ENCODE assay signal across 24 mouse cellular contexts in the genomic region with DNA sequence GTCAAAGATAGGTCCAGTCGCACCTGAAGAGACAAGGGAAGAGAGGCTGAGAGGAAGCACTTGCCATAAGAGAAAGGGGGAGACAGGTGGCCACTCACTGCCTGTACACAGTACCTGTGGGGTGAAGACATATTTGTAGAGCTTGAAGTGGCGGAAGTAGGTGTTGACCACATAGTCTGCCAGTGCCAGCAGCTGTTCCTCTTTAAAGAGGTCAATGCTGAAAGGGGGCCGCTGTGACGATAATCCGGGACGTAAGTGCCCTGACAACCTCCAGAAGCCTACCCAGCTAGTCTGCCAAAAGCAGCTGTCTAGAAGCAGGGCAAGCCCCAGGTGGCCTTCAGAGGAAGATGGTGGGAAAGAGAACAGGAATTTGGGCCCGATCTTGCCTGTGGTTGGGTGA. TPM values are rescaled to one million over a fixed set of nuclear protein-coding genes. Genes with fewer than 3 reads are reported as not detected.
DNase-seq lines count a peak whose midpoint lies in the region; ATAC-seq lines count a peak whose summit lies in the region.
"Had no signal": no experiment of that assay in that cellular context is flagged by ENCODE, and none has a peak within 500 bp of the region (broad histone marks: within the 10 kb centered on the region; RNA-seq: fewer than 3 reads in every experiment).

No protein-coding gene starts in this region.

- DNase-seq in liver, result no peak
- DNase-seq in lung, postnatal 14 days, result peak; percentile 14
- DNase-seq in yolk sac, embryonic 10.5 days (ENCODE audit: low spot score), result no peak
- DNase-seq in frontal cortex, postnatal 14 days (ENCODE audit: low spot score in 2 of 2), result no peak
- DNase-seq: adrenal gland, postnatal 36 days; cerebellum, adult 2 months; gastrocnemius, postnatal 10 days; heart, adult 18-20 months; heart, postnatal 4 days; layer of hippocampus, postnatal 36 days; right cerebral cortex, postnatal 25 days had no signal

- no peak for ATAC-seq in liver, embryonic 12.5 days
- ATAC-seq in hematopoietic stem cell, adult 5-6 weeks (replicated peaks in 1 of 2; ENCODE audit: insufficient read depth in 1 of 2, low FRiP score in 2 of 2, low TSS enrichment in 1 of 2, low read depth in 1 of 2, poor library complexity in 2 of 2, severe bottlenecking in 2 of 2), result peak; percentile 5 to 19; a peak in 1 of 4 replicates
- ATAC-seq in neutrophil, adult 5-6 weeks (ENCODE audit: extremely low read depth, insufficient number of reproducible peaks, low FRiP score, poor library complexity, severe bottlenecking), result peak; percentile 20; the same call in 1 of the 2 replicates
- ATAC-seq: CD4-positive, CD25-positive, alpha-beta regulatory T cell, adult 4 months; forebrain, embryonic 13.5 days; hindbrain, postnatal 0 days; intestine, postnatal 0 days had no signal

- H3K4me2 ChIP-seq in liver, embryonic 12.5 days, result no peak overlapping the region
- H3K4me2 ChIP-seq: forebrain, embryonic 13.5 days; limb, embryonic 13.5 days; lung, embryonic 15.5 days; stomach, embryonic 15.5 days had no signal

- no peaks in the 10 kb centered on the region for H3K27me3 ChIP-seq in liver, embryonic 12.5 days (replicated peaks)
- H3K27me3 ChIP-seq: forebrain, embryonic 13.5 days; limb, embryonic 13.5 days; lung, embryonic 15.5 days; stomach, embryonic 15.5 days had no signal

- peaks cover 48% of the 10 kb centered on the region for H3K4me1 ChIP-seq in liver, embryonic 12.5 days

- H3K9ac ChIP-seq in liver, embryonic 12.5 days, result 0 out of 2 replicates have a peak overlapping the region, but pooled peaks have one; percentile 12
- H3K9ac ChIP-seq: forebrain, embryonic 13.5 days; limb, embryonic 13.5 days; lung, embryonic 15.5 days; stomach, embryonic 15.5 days had no signal

- no peaks in the 10 kb centered on the region for H3K9me3 ChIP-seq in liver, embryonic 12.5 days (replicated peaks)
- H3K9me3 ChIP-seq: forebrain, embryonic 13.5 days; G1E; limb, embryonic 13.5 days; lung, embryonic 15.5 days; midbrain, embryonic 10.5 days; stomach, embryonic 15.5 days had no signal

- H3K27ac ChIP-seq in liver, embryonic 12.5 days, result peak overlapping the region; percentile 67
- H3K27ac ChIP-seq: forebrain, embryonic 13.5 days; hindbrain, postnatal 0 days; limb, embryonic 13.5 days; lung, embryonic 15.5 days; midbrain, embryonic 10.5 days; stomach, embryonic 15.5 days had no signal

- 88% methylated on average over 7 of the region's 7 CpGs for WGBS in liver, embryonic 12.5 days (ENCODE audit: insufficient replicate concordance)

- peaks cover 59% of the 10 kb centered on the region for H3K36me3 ChIP-seq in liver, embryonic 12.5 days

- no peak overlapping the region for H3K4me3 ChIP-seq in liver, embryonic 12.5 days
- H3K4me3 ChIP-seq: forebrain, embryonic 13.5 days; limb, embryonic 13.5 days; lung, embryonic 15.5 days; midbrain, embryonic 10.5 days; stomach, embryonic 15.5 days had no signal

RNA-seq across cellular contexts. Expression of a gene that starts 3.4 kb away (rescaled TPM):
- 7.9 and 8.8 TPM in 2 replicates for polyA plus RNA-seq in liver, embryonic 12.5 days (2016; fragmentation: Nextera tagmentation; extraction: Ambion mirVana)
- total RNA-seq in hematopoietic stem cell, adult 5-6 weeks (2017), result 3.6 and 8.4 TPM in 2 replicates
- 11.8 and 16.8 TPM in 2 replicates for total RNA-seq in neutrophil, adult 5-6 weeks (2017)

RNA-seq across cellular contexts. Expression of a gene that starts 3.5 kb away (rescaled TPM):
- polyA plus RNA-seq in liver, embryonic 12.5 days (2016; fragmentation: Nextera tagmentation; extraction: Ambion mirVana), result 36.3 and 36.9 TPM in 2 replicates
- total RNA-seq in hematopoietic stem cell, adult 5-6 weeks (2017), result 52.4 and 54.8 TPM in 2 replicates
- 127 and 137 TPM in 2 replicates for total RNA-seq in neutrophil, adult 5-6 weeks (2017)

RNA-seq across cellular contexts. Expression of a gene that starts 11.9 kb away (rescaled TPM):
- polyA plus RNA-seq in liver, embryonic 12.5 days (2016; fragmentation: Nextera tagmentation; extraction: Ambion mirVana), result 23.1 and 26.7 TPM in 2 replicates
- 35.7 and 51.0 TPM in 2 replicates for total RNA-seq in hematopoietic stem cell, adult 5-6 weeks (2017)
- total RNA-seq in neutrophil, adult 5-6 weeks (2017), result 74.8 and 88.3 TPM in 2 replicates

RNA-seq across cellular contexts. Expression of a gene that starts 23.8 kb away (rescaled TPM):
- 1.7 and 2.9 TPM in 2 replicates for polyA plus RNA-seq in liver, embryonic 12.5 days (2016; fragmentation: Nextera tagmentation; extraction: Ambion mirVana)
- total RNA-seq in hematopoietic stem cell, adult 5-6 weeks (2017), result 0.65 and 9.4 TPM in 2 replicates
- total RNA-seq in neutrophil, adult 5-6 weeks (2017), result 0.58 and 9.6 TPM in 2 replicates
- total RNA-seq: adrenal gland, postnatal 36 days; gastrocnemius, postnatal 10 days; heart, adult 18-20 months had no signal
- polyA plus RNA-seq: cerebellum, adult 2 months; frontal cortex, adult 2 months had no signal

RNA-seq across cellular contexts. Expression of a gene that starts 30.6 kb away (rescaled TPM):
- polyA plus RNA-seq in liver, embryonic 12.5 days (2016; fragmentation: Nextera tagmentation; extraction: Ambion mirVana), result 3.3 and 3.8 TPM in 2 replicates
- 16.1 and 16.8 TPM in 2 replicates for total RNA-seq in hematopoietic stem cell, adult 5-6 weeks (2017)
- 1.7 and 2.2 TPM in 2 replicates for total RNA-seq in neutrophil, adult 5-6 weeks (2017)
